ENCODE assay signal across 7 mouse cellular contexts in the genomic region with DNA sequence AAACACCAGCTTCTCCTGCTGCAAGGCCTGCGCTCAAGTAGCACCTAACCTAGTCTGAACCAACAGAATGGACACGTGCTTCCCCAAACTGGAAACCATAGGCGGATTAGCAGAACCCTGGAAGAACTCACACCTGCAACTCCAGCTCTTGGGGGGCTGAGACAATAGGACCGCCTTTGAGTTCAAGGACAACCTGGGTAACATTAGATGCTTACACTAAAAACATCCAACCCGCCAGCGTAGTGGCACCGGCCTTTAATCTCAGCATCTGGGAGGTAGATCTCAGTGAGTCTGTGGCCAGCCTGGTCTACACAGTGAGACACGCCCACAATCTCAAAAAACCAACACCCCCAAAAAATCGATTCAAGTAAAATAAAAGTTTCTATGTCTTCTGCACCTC. TPM values are rescaled to one million over a fixed set of nuclear protein-coding genes. Genes with fewer than 3 reads are reported as not detected.
DNase-seq lines count a peak whose midpoint lies in the region; ATAC-seq and TF ChIP-seq lines count a peak whose summit lies in the region.

No protein-coding gene starts in this region.

- no peaks in the 10 kb centered on the region for H3K27me3 ChIP-seq in lung, postnatal 0 days (replicated peaks; ENCODE audit: insufficient read depth, low read length)
- no peaks in the 10 kb centered on the region for H3K27me3 ChIP-seq in embryonic facial prominence, embryonic 14.5 days (replicated peaks; ENCODE audit: control insufficient read depth, insufficient read depth, low read length)
- no peaks in the 10 kb centered on the region for H3K27me3 ChIP-seq in limb, embryonic 11.5 days (ENCODE audit: control insufficient read depth, insufficient read depth, low read length)
- no peaks in the 10 kb centered on the region for H3K27me3 ChIP-seq in stomach, embryonic 14.5 days (ENCODE audit: control insufficient read depth, insufficient read depth, low read length)

- no peak for ATAC-seq in lung, postnatal 0 days
- ATAC-seq in embryonic facial prominence, embryonic 14.5 days (ENCODE audit: low read depth) = no peak
- ATAC-seq in limb, embryonic 11.5 days (ENCODE audit: insufficient number of reproducible peaks, low FRiP score, low TSS enrichment, low read depth) = no peak
- ATAC-seq in stomach, embryonic 14.5 days (ENCODE audit: insufficient number of reproducible peaks, insufficient read depth, low FRiP score, low read depth) = no peak

- peak; percentile 17 for DNase-seq in lung, postnatal 0 days (ENCODE audit: low spot score)
- DNase-seq in lung, postnatal 10 days = no peak
- DNase-seq in embryonic facial prominence, embryonic 14.5 days (ENCODE audit: low spot score) = no peak
- DNase-seq in limb, embryonic 11.5 days (ENCODE audit: low spot score) = no peak
- DNase-seq in urinary bladder, adult 2 months (ENCODE audit: low spot score) = no peak
- DNase-seq in left cerebral cortex, adult 11 months (ENCODE audit: low spot score) = no peak

- H3K4me3 ChIP-seq in lung, postnatal 0 days (ENCODE audit: low read depth, low read length) = peak overlapping the region; percentile 76
- peak overlapping the region; percentile 93 for H3K4me3 ChIP-seq in embryonic facial prominence, embryonic 14.5 days (ENCODE audit: low read depth, low read length)
- H3K4me3 ChIP-seq in limb, embryonic 11.5 days (ENCODE audit: low read depth, low read length) = peak overlapping the region; percentile 90
- peak overlapping the region; percentile 77 for H3K4me3 ChIP-seq in stomach, embryonic 14.5 days (ENCODE audit: low read depth, low read length)

- TF ChIP-seq EP300 in lung, postnatal 0 days (IDR thresholded peaks at IDR 0.05) = no peak

- 33% methylated on average over 9 of the region's 9 CpGs for WGBS in lung, postnatal 0 days
- WGBS in embryonic facial prominence, embryonic 14.5 days = 38% methylated on average over 9 of the region's 9 CpGs
- whole genome bisulfite sequencing in limb, embryonic 11.5 days = 44% methylated on average over 9 of the region's 9 CpGs
- WGBS in stomach, embryonic 14.5 days = 42% methylated on average over 9 of the region's 9 CpGs

- H3K9ac ChIP-seq in lung, postnatal 0 days (replicated peaks; ENCODE audit: low read depth) = peak overlapping the region; percentile 70
- peak overlapping the region; percentile 88 for H3K9ac ChIP-seq in embryonic facial prominence, embryonic 14.5 days (ENCODE audit: low read depth, low read length)
- H3K9ac ChIP-seq in limb, embryonic 11.5 days (ENCODE audit: low read length) = peak overlapping the region; percentile 13; the same call in 1 of the 2 replicates
- peak overlapping the region; percentile 74 for H3K9ac ChIP-seq in stomach, embryonic 14.5 days (replicated peaks; ENCODE audit: low read depth, low read length)

- no peaks in the 10 kb centered on the region for H3K9me3 ChIP-seq in lung, postnatal 0 days (ENCODE audit: low read length)
- no peaks in the 10 kb centered on the region for H3K9me3 ChIP-seq in embryonic facial prominence, embryonic 14.5 days (ENCODE audit: control insufficient read depth, low read length)
- no peaks in the 10 kb centered on the region for H3K9me3 ChIP-seq in limb, embryonic 11.5 days (ENCODE audit: control insufficient read depth, low read length)
- no peaks in the 10 kb centered on the region for H3K9me3 ChIP-seq in stomach, embryonic 14.5 days (ENCODE audit: control insufficient read depth, low read depth, low read length)

- no peak for TF ChIP-seq CTCF in lung, postnatal 0 days (IDR thresholded peaks at IDR 0.05)

- H3K27ac ChIP-seq in lung, postnatal 0 days (ENCODE audit: low read length) = peak overlapping the region; percentile 88; the same call in 1 of the 2 replicates
- H3K27ac ChIP-seq in embryonic facial prominence, embryonic 14.5 days (replicated peaks; ENCODE audit: low read depth, low read length) = no peak overlapping the region
- H3K27ac ChIP-seq in limb, embryonic 11.5 days (replicated peaks; ENCODE audit: low read depth, low read length) = no peak overlapping the region
- no peak overlapping the region for H3K27ac ChIP-seq in stomach, embryonic 14.5 days (ENCODE audit: low read length)

- H3K4me1 ChIP-seq in lung, postnatal 0 days (ENCODE audit: insufficient read depth, low read depth, low read length) = peaks cover 5% of the 10 kb centered on the region; the same call in 1 of the 2 replicates
- peaks cover 4% of the 10 kb centered on the region for H3K4me1 ChIP-seq in embryonic facial prominence, embryonic 14.5 days (ENCODE audit: control insufficient read depth, insufficient read depth, low read length)
- no peaks in the 10 kb centered on the region for H3K4me1 ChIP-seq in limb, embryonic 11.5 days (ENCODE audit: control insufficient read depth, insufficient read depth, low read length)
- peaks cover 11% of the 10 kb centered on the region; the same call in 1 of the 2 replicates for H3K4me1 ChIP-seq in stomach, embryonic 14.5 days (ENCODE audit: control insufficient read depth, insufficient read depth, low read length)

- 0 out of 2 replicates have a peak, but pooled peaks cover 4% of the 10 kb centered on the region for H3K36me3 ChIP-seq in lung, postnatal 0 days (ENCODE audit: insufficient read depth, low read length)
- H3K36me3 ChIP-seq in embryonic facial prominence, embryonic 14.5 days (ENCODE audit: control insufficient read depth, insufficient read depth, low read length) = 0 out of 2 replicates have a peak, but pooled peaks cover 9% of the 10 kb centered on the region
- H3K36me3 ChIP-seq in limb, embryonic 11.5 days (ENCODE audit: control insufficient read depth, insufficient read depth, low read length) = no peaks in the 10 kb centered on the region; the same call in 1 of the 2 replicates
- no peaks in the 10 kb centered on the region; the same call in 1 of the 2 replicates for H3K36me3 ChIP-seq in stomach, embryonic 14.5 days (ENCODE audit: control insufficient read depth, insufficient read depth, low read length)

- peak overlapping the region; percentile 85 for H3K4me2 ChIP-seq in lung, postnatal 0 days (replicated peaks; ENCODE audit: low read depth, low read length)
- peak overlapping the region; percentile 73 for H3K4me2 ChIP-seq in embryonic facial prominence, embryonic 14.5 days (ENCODE audit: low read depth, low read length)
- peak overlapping the region; percentile 82 for H3K4me2 ChIP-seq in limb, embryonic 11.5 days (ENCODE audit: low read depth, severe bottlenecking)
- peak overlapping the region; percentile 68 for H3K4me2 ChIP-seq in stomach, embryonic 14.5 days (replicated peaks; ENCODE audit: low read depth, low read length)

RNA-seq across cellular contexts. Expression of a gene that starts 0.7 kb away (rescaled TPM):
- 41.0 and 43.4 TPM in 2 replicates for polyA plus RNA-seq in lung, postnatal 0 days (2015; fragmentation: Nextera tagmentation; extraction: Ambion mirVana)
- 48.3 and 53.9 TPM in 2 replicates for polyA plus RNA-seq in embryonic facial prominence, embryonic 14.5 days (2014; fragmentation: Nextera tagmentation; extraction: Ambion mirVana)
- 41.0 and 41.2 TPM in 2 replicates for polyA plus RNA-seq in limb, embryonic 11.5 days (2014; fragmentation: Nextera tagmentation; extraction: Ambion mirVana)
- 50.3 and 54.1 TPM in 2 replicates for polyA plus RNA-seq in stomach, embryonic 14.5 days (2014; fragmentation: Nextera tagmentation; extraction: Ambion mirVana)
- polyA plus RNA-seq in urinary bladder, adult 2 months (2012; rRNA removed) = 56.9 and 77.5 TPM in 2 replicates

RNA-seq across cellular contexts. Expression of a gene that starts 24.8 kb away (rescaled TPM):
- polyA plus RNA-seq in lung, postnatal 0 days (2015; fragmentation: Nextera tagmentation; extraction: Ambion mirVana) = 87.6 and 92.0 TPM in 2 replicates
- 143 and 162 TPM in 2 replicates for polyA plus RNA-seq in embryonic facial prominence, embryonic 14.5 days (2014; fragmentation: Nextera tagmentation; extraction: Ambion mirVana)
- polyA plus RNA-seq in limb, embryonic 11.5 days (2014; fragmentation: Nextera tagmentation; extraction: Ambion mirVana) = 163 and 172 TPM in 2 replicates
- 158 and 161 TPM in 2 replicates for polyA plus RNA-seq in stomach, embryonic 14.5 days (2014; fragmentation: Nextera tagmentation; extraction: Ambion mirVana)
- 59.9 and 64.6 TPM in 2 replicates for polyA plus RNA-seq in urinary bladder, adult 2 months (2012; rRNA removed)

RNA-seq across cellular contexts. Expression of a gene that starts 34.3 kb away (rescaled TPM):
- 0.14 and 0.27 TPM in 2 replicates for polyA plus RNA-seq in lung, postnatal 0 days (2015; fragmentation: Nextera tagmentation; extraction: Ambion mirVana)
- polyA plus RNA-seq in embryonic facial prominence, embryonic 14.5 days (2014; fragmentation: Nextera tagmentation; extraction: Ambion mirVana) = 0.22 TPM in 1 of 2 replicates, not detected in the other
- polyA plus RNA-seq in limb, embryonic 11.5 days (2014; fragmentation: Nextera tagmentation; extraction: Ambion mirVana) = not detected in 2 replicates
- 0.35 TPM in 1 of 2 replicates, not detected in the other for polyA plus RNA-seq in stomach, embryonic 14.5 days (2014; fragmentation: Nextera tagmentation; extraction: Ambion mirVana)
- 0.19 and 0.21 TPM in 2 replicates for polyA plus RNA-seq in urinary bladder, adult 2 months (2012; rRNA removed)

RNA-seq across cellular contexts. Expression of a gene that starts 43.7 kb away (rescaled TPM):
- polyA plus RNA-seq in lung, postnatal 0 days (2015; fragmentation: Nextera tagmentation; extraction: Ambion mirVana) = 57.5 and 59.4 TPM in 2 replicates
- polyA plus RNA-seq in embryonic facial prominence, embryonic 14.5 days (2014; fragmentation: Nextera tagmentation; extraction: Ambion mirVana) = 5.8 and 9.3 TPM in 2 replicates
- polyA plus RNA-seq in limb, embryonic 11.5 days (2014; fragmentation: Nextera tagmentation; extraction: Ambion mirVana) = 0.76 and 3.4 TPM in 2 replicates
- polyA plus RNA-seq in stomach, embryonic 14.5 days (2014; fragmentation: Nextera tagmentation; extraction: Ambion mirVana) = 38.4 and 38.6 TPM in 2 replicates
- 72.4 and 92.6 TPM in 2 replicates for polyA plus RNA-seq in urinary bladder, adult 2 months (2012; rRNA removed)

RNA-seq across cellular contexts. Expression of a gene that starts 50.0 kb away (rescaled TPM):
- polyA plus RNA-seq in lung, postnatal 0 days (2015; fragmentation: Nextera tagmentation; extraction: Ambion mirVana) = 58.9 and 60.4 TPM in 2 replicates
- 50.2 and 53.0 TPM in 2 replicates for polyA plus RNA-seq in embryonic facial prominence, embryonic 14.5 days (2014; fragmentation: Nextera tagmentation; extraction: Ambion mirVana)
- 67.7 and 70.8 TPM in 2 replicates for polyA plus RNA-seq in limb, embryonic 11.5 days (2014; fragmentation: Nextera tagmentation; extraction: Ambion mirVana)
- polyA plus RNA-seq in stomach, embryonic 14.5 days (2014; fragmentation: Nextera tagmentation; extraction: Ambion mirVana) = 52.3 and 61.9 TPM in 2 replicates
- polyA plus RNA-seq in urinary bladder, adult 2 months (2012; rRNA removed) = 59.9 and 64.7 TPM in 2 replicates

Comparison
In these comparisons a context has a peak if more than half of its experiments do, and no peak if none do; other contexts are left out.
1. H3K9ac ChIP-seq: peak in every context shown above with its lines; median percentile 88 in embryonic facial prominence, embryonic 14.5 days; 74 in stomach, embryonic 14.5 days; 70 in lung, postnatal 0 days; 13 in limb, embryonic 11.5 days.